Mouse (Mus musculus) kidney, postnatal 0 days (tissue): ENCODE results near the gene Tmem163. TPM values are rescaled to one million over a fixed set of nuclear protein-coding genes. Genes with fewer than 3 reads are reported as not detected.

Source experiments
- ATAC-seq: fragments of 200-750 bp; cut with Nextera tagmentation; replicated peaks from 2 replicates; pipeline ENCODE4 v1.8.0; 2017; ENCODE audit warnings: low read depth, moderate number of reproducible peaks, moderate TSS enrichment, moderate library complexity; ENCODE audit not compliant: low FRiP score
- DNase-seq: peaks from one replicate; pipeline ENCODE4 v3.0.0-alpha.2; 2016; ENCODE audit warnings: low spot score
- H3K27ac ChIP-seq: fragments of 300-500 bp; sonication (generic); 2 replicates; pipeline ENCODE4 v1.5.1; 2014; ENCODE audit warnings: mild to moderate bottlenecking
- H3K27me3 ChIP-seq: fragments of 300-500 bp; sonication (generic); 2 replicates; pipeline ENCODE4 v1.6.1; 2014; ENCODE audit warnings: low read length, mixed read lengths; ENCODE audit not compliant: insufficient read depth
- H3K36me3 ChIP-seq: fragments of 300-500 bp; sonication (generic); 2 replicates; pipeline ENCODE4 v1.6.1; 2014; ENCODE audit warnings: low read length, mixed read lengths; ENCODE audit not compliant: insufficient read depth
- H3K4me1 ChIP-seq: fragments of 300-500 bp; sonication (generic); replicated peaks from 2 replicates; pipeline ENCODE4 v1.6.1; 2014; ENCODE audit warnings: antibody characterized with exemption, low read length, mixed read lengths; ENCODE audit not compliant: insufficient read depth
- H3K4me2 ChIP-seq: fragments of 300-500 bp; sonication (generic); 2 replicates; pipeline ENCODE4 v1.6.1; 2014; ENCODE audit warnings: mild to moderate bottlenecking, low read length, moderate library complexity, mixed read lengths
- H3K4me3 ChIP-seq: fragments of 300-500 bp; sonication (generic); replicated peaks from 2 replicates; pipeline ENCODE4 v1.5.1; 2014; ENCODE audit warnings: low read depth, low read length
- H3K9ac ChIP-seq: fragments of 300-500 bp; sonication (generic); 2 replicates; pipeline ENCODE4 v1.6.1; 2014; ENCODE audit warnings: low read depth, low read length
- H3K9me3 ChIP-seq: fragments of 300-500 bp; sonication (generic); replicated peaks from 2 replicates; pipeline ENCODE4 v1.6.1; 2016; ENCODE audit warnings: low read length, inconsistent platforms, mixed read lengths
- CTCF ChIP-seq: IDR thresholded peaks from 2 replicates; pipeline ENCODE4 v1.5.1; 2016; ENCODE audit warnings: antibody characterized with exemption, low read depth, mild to moderate bottlenecking, moderate library complexity
- WGBS: fragments of 180-500 bp; shearing (Covaris S2); extraction: QIAGEN DNeasy Blood & Tissue Kit; methylation state at CpG from one replicate; pipeline ENCODE4 v1.1.7; 2014; 5-methylcytosine and 5-hydroxymethylcytosine counted together
- polyA plus RNA-seq: library from polyadenylated mRNA; unstranded; fragments of >200 nt; fragmentation: Nextera tagmentation; extraction: Ambion mirVana; gene quantifications from 2 replicates; pipeline ENCODE4 v1.2.1, GENCODE M21; 2015

Tmem163 gene
- polyA plus RNA-seq, 1 experiment from 2014 or later, result 2.1 TPM

- H3K9ac ChIP-seq, result no peak overlapping the region
- ATAC-seq (no peak), DNase-seq (peak; percentile 46)
- peak; percentile 73 for TF ChIP-seq CTCF
- peaks cover 11% of the 10 kb centered on the region; the same call in 1 of the 2 replicates for H3K36me3 ChIP-seq
- H3K9me3 ChIP-seq, result no peaks in the 10 kb centered on the region
- WGBS, result 44% methylated on average over 7 of the region's 7 CpGs
- no peak overlapping the region for H3K4me3 ChIP-seq
- no peaks in the 10 kb centered on the region for H3K27me3 ChIP-seq
- no peak overlapping the region for H3K4me2 ChIP-seq
- no peak overlapping the region for H3K27ac ChIP-seq
- no peaks in the 10 kb centered on the region for H3K4me1 ChIP-seq
Measured at GRCm38 (mm10) chr1:127484826-127485225, 194.5 kb downstream of the Tmem163 start.

GRCm38 (mm10) chr1:127484188-127484587, 195.2 kb downstream of the Tmem163 start:
- TF ChIP-seq CTCF, result peak; percentile 17; the same call in 1 of the 2 replicates
- H3K9ac ChIP-seq, result no peak overlapping the region
- H3K36me3 ChIP-seq, result peaks cover 12% of the 10 kb centered on the region; the same call in 1 of the 2 replicates
- ATAC-seq (no peak), DNase-seq (no peak)
- H3K27ac ChIP-seq, result no peak overlapping the region
- no peaks in the 10 kb centered on the region for H3K4me1 ChIP-seq
- WGBS, result 95% methylated on average over 8 of the region's 8 CpGs
- H3K4me3 ChIP-seq, result no peak overlapping the region
- no peak overlapping the region for H3K4me2 ChIP-seq
- H3K9me3 ChIP-seq, result no peaks in the 10 kb centered on the region
- no peaks in the 10 kb centered on the region for H3K27me3 ChIP-seq

GRCm38 (mm10) chr1:127482911-127483310, 196.4 kb downstream of the Tmem163 start:
- Histone ChIP-seq H3K4me3 (no peak overlapping the region), H3K4me2 (peak overlapping the region; percentile 13; the same call in 1 of the 2 replicates), H3K9me3 (no peaks in the 10 kb centered on the region), H3K36me3 (peaks cover 12% of the 10 kb centered on the region; the same call in 1 of the 2 replicates), H3K27ac (no peak overlapping the region), H3K9ac (no peak overlapping the region), H3K27me3 (no peaks in the 10 kb centered on the region), H3K4me1 (no peaks in the 10 kb centered on the region)
- no peak for TF ChIP-seq CTCF
- ATAC-seq, result no peak
- 61% methylated on average over 10 of the region's 10 CpGs for WGBS
- peak; percentile 55 for DNase-seq

- Histone ChIP-seq H3K9ac (no peak overlapping the region), H3K27me3 (no peaks in the 10 kb centered on the region), H3K4me2 (no peak overlapping the region), H3K9me3 (no peaks in the 10 kb centered on the region), H3K36me3 (peaks cover 11% of the 10 kb centered on the region; the same call in 1 of the 2 replicates), H3K4me1 (no peaks in the 10 kb centered on the region), H3K4me3 (no peak overlapping the region), H3K27ac (no peak overlapping the region)
- TF ChIP-seq CTCF, result no peak
- 97% methylated on average over 5 of the region's 5 CpGs for whole genome bisulfite sequencing
- ATAC-seq (no peak), DNase-seq (no peak)
Measured at GRCm38 (mm10) chr1:127475756-127476155, 203.6 kb downstream of the Tmem163 start.

GRCm38 (mm10) chr1:127470175-127470574, 209.2 kb downstream of the Tmem163 start:
- Histone ChIP-seq H3K4me3 (no peak overlapping the region), H3K27me3 (no peaks in the 10 kb centered on the region), H3K4me1 (no peaks in the 10 kb centered on the region), H3K4me2 (no peak overlapping the region), H3K27ac (no peak overlapping the region), H3K9me3 (no peaks in the 10 kb centered on the region), H3K36me3 (peaks cover 6% of the 10 kb centered on the region; the same call in 1 of the 2 replicates), H3K9ac (no peak overlapping the region)
- DNase-seq, result no peak
- 74% methylated on average over 4 of the region's 4 CpGs for WGBS
- no peak for TF ChIP-seq CTCF
- no peak for ATAC-seq

- ATAC-seq (no peak), DNase-seq (no peak)
- no peaks in the 10 kb centered on the region for H3K4me1 ChIP-seq
- H3K36me3 ChIP-seq, result peaks cover 6% of the 10 kb centered on the region; the same call in 1 of the 2 replicates
- H3K27me3 ChIP-seq, result no peaks in the 10 kb centered on the region
- WGBS, result 98% methylated on average over 5 of the region's 5 CpGs
- no peaks in the 10 kb centered on the region for H3K9me3 ChIP-seq
- TF ChIP-seq CTCF, result no peak
- H3K27ac ChIP-seq, result no peak overlapping the region
- no peak overlapping the region for H3K4me2 ChIP-seq
- no peak overlapping the region for H3K9ac ChIP-seq
- H3K4me3 ChIP-seq, result no peak overlapping the region
Measured at GRCm38 (mm10) chr1:127467238-127467637, 212.1 kb downstream of the Tmem163 start.

GRCm38 (mm10) chr1:127465292-127465691, 214.1 kb downstream of the Tmem163 start:
- no peaks in the 10 kb centered on the region for H3K36me3 ChIP-seq
- H3K27ac ChIP-seq, result no peak overlapping the region
- no peak overlapping the region for H3K9ac ChIP-seq
- ATAC-seq, result no peak
- H3K27me3 ChIP-seq, result no peaks in the 10 kb centered on the region
- H3K4me3 ChIP-seq, result no peak overlapping the region
- 60% methylated on average over 6 of the region's 6 CpGs for WGBS
- no peaks in the 10 kb centered on the region for H3K9me3 ChIP-seq
- no peak overlapping the region for H3K4me2 ChIP-seq
- no peaks in the 10 kb centered on the region for H3K4me1 ChIP-seq
- DNase-seq, result no peak
- TF ChIP-seq CTCF, result no peak
